Mouse (Mus musculus) stomach, postnatal 0 days (tissue): ENCODE data around the gene Wwox.

Source experiments
- CTCF ChIP-seq: IDR thresholded peaks from 2 replicates; pipeline ENCODE4 v1.5.1; 2016; ENCODE audit warnings: antibody characterized with exemption, low read depth, mild to moderate bottlenecking, moderate library complexity
- EP300 ChIP-seq: optimal IDR thresholded peaks from 2 replicates; pipeline ENCODE3; 2016; ENCODE audit warnings: antibody characterized with exemption

GRCm38 (mm10) chr8:115397981-115398380 lies 958.5 kb downstream of the Wwox start:
- TF ChIP-seq CTCF: no peak
- no peak for TF ChIP-seq EP300
